Mouse (Mus musculus) limb, embryonic 13.5 days (tissue): ENCODE measurements at regions not wholly inside any gene's neighbourhood (a gene's known extent, or its start where the extent isn't known, plus 50 kb on each side); places are given as distances from the start of the nearest gene placed in this dataset.

Experiments
- ATAC-seq: fragments of 200-750 bp; cut with Nextera tagmentation; 2 replicates; pipeline ENCODE4 v1.8.0; 2017; ENCODE audit warnings: low read depth, moderate number of reproducible peaks, moderate TSS enrichment; ENCODE audit not compliant: low FRiP score
- H3K27ac ChIP-seq: fragments of 300-500 bp; sonication (generic); 2 replicates; pipeline ENCODE4 v1.5.1; 2015; ENCODE audit warnings: inconsistent platforms, mild to moderate bottlenecking, moderate library complexity
- H3K27me3 ChIP-seq: fragments of 300-500 bp; sonication (generic); 2 replicates; pipeline ENCODE4 v1.6.1; 2015; ENCODE audit warnings: mild to moderate bottlenecking, inconsistent platforms
- H3K36me3 ChIP-seq: fragments of 300-500 bp; sonication (generic); 2 replicates; pipeline ENCODE4 v1.6.1; 2015; ENCODE audit warnings: inconsistent platforms, mild to moderate bottlenecking, moderate library complexity
- H3K4me1 ChIP-seq: fragments of 300-500 bp; sonication (generic); 2 replicates; pipeline ENCODE4 v1.6.1; 2015; ENCODE audit warnings: inconsistent platforms
- H3K4me2 ChIP-seq: fragments of 300-500 bp; sonication (generic); replicated peaks from 2 replicates; pipeline ENCODE4 v1.6.1; 2015; ENCODE audit warnings: inconsistent platforms, mild to moderate bottlenecking, moderate library complexity
- H3K4me3 ChIP-seq: fragments of 300-500 bp; sonication (generic); 2 replicates; pipeline ENCODE4 v1.5.1; 2015; ENCODE audit warnings: moderate library complexity, mild to moderate bottlenecking, inconsistent platforms
- H3K9ac ChIP-seq: fragments of 300-500 bp; sonication (generic); 2 replicates; pipeline ENCODE4 v1.6.1; 2015; ENCODE audit warnings: mild to moderate bottlenecking, inconsistent platforms
- H3K9me3 ChIP-seq: fragments of 300-500 bp; sonication (generic); 2 replicates; pipeline ENCODE4 v1.6.1; 2016; ENCODE audit warnings: inconsistent platforms
- WGBS: fragments of 180-500 bp; shearing (Covaris S2); methylation state at CpG from one replicate; pipeline ENCODE4 v1.1.7; 2015; 5-methylcytosine and 5-hydroxymethylcytosine counted together

- no peaks in the 10 kb centered on the region for H3K27me3 ChIP-seq
- H3K4me2 ChIP-seq, result peak overlapping the region; percentile 80
- no peaks in the 10 kb centered on the region for H3K9me3 ChIP-seq
- peak overlapping the region; percentile 52 for H3K4me3 ChIP-seq
- H3K9ac ChIP-seq, result peak overlapping the region; percentile 71
- H3K27ac ChIP-seq, result peak overlapping the region; percentile 61
- H3K4me1 ChIP-seq, result peaks cover 10% of the 10 kb centered on the region
- ATAC-seq, result peak; percentile 93
- H3K36me3 ChIP-seq, result no peaks in the 10 kb centered on the region
- 4% methylated on average over 51 of the region's 51 CpGs for WGBS
Observed at GRCm38 (mm10) chr13:80962789-80963590, 79.8 kb downstream of the Arrdc3 start.

GRCm38 (mm10) chr13:80963591-80963940, 80.4 kb downstream of the Arrdc3 start:
- Histone ChIP-seq H3K27me3 (no peaks in the 10 kb centered on the region), H3K9me3 (no peaks in the 10 kb centered on the region), H3K4me1 (peaks cover 10% of the 10 kb centered on the region), H3K27ac (peak overlapping the region; percentile 61; the same call in 1 of the 2 replicates), H3K9ac (peak overlapping the region; percentile 71), H3K4me2 (peak overlapping the region; percentile 80), H3K36me3 (no peaks in the 10 kb centered on the region), H3K4me3 (peak overlapping the region; percentile 52)
- 70% methylated on average over 11 of the region's 11 CpGs for WGBS
- ATAC-seq, result no peak

- Histone ChIP-seq H3K9ac (no peak overlapping the region), H3K9me3 (no peaks in the 10 kb centered on the region), H3K27ac (no peak overlapping the region), H3K27me3 (no peaks in the 10 kb centered on the region), H3K4me2 (no peak overlapping the region), H3K4me1 (no peaks in the 10 kb centered on the region), H3K36me3 (no peaks in the 10 kb centered on the region), H3K4me3 (no peak overlapping the region)
- 75% methylated on average over 3 of the region's 3 CpGs for WGBS
- ATAC-seq, result no peak
Observed at GRCm38 (mm10) chr13:80971664-80972063, 88.5 kb downstream of the Arrdc3 start.

GRCm38 (mm10) chr13:80974424-80974823, 91.2 kb downstream of the Arrdc3 start:
- Histone ChIP-seq H3K36me3 (no peaks in the 10 kb centered on the region), H3K27ac (no peak overlapping the region), H3K9me3 (no peaks in the 10 kb centered on the region), H3K4me1 (no peaks in the 10 kb centered on the region), H3K27me3 (no peaks in the 10 kb centered on the region), H3K4me3 (no peak overlapping the region), H3K9ac (no peak overlapping the region), H3K4me2 (no peak overlapping the region)
- ATAC-seq, result no peak
- 45% methylated on average over 1 of the region's 1 CpGs for WGBS

GRCm38 (mm10) chr13:80977266-80977665, 94.1 kb downstream of the Arrdc3 start:
- no peaks in the 10 kb centered on the region for H3K9me3 ChIP-seq
- H3K27ac ChIP-seq, result no peak overlapping the region
- no peaks in the 10 kb centered on the region for H3K4me1 ChIP-seq
- ATAC-seq, result no peak
- H3K36me3 ChIP-seq, result no peaks in the 10 kb centered on the region
- no peaks in the 10 kb centered on the region for H3K27me3 ChIP-seq
- H3K9ac ChIP-seq, result no peak overlapping the region
- no peak overlapping the region for H3K4me3 ChIP-seq
- 80% methylated on average over 3 of the region's 3 CpGs for WGBS
- H3K4me2 ChIP-seq, result no peak overlapping the region

GRCm38 (mm10) chr13:80981201-80981600, 98.0 kb downstream of the Arrdc3 start:
- H3K4me2 ChIP-seq, result no peak overlapping the region
- no peaks in the 10 kb centered on the region for H3K36me3 ChIP-seq
- no peak overlapping the region for H3K4me3 ChIP-seq
- 81% methylated on average over 2 of the region's 2 CpGs for WGBS
- H3K9me3 ChIP-seq, result no peaks in the 10 kb centered on the region
- no peak for ATAC-seq
- H3K4me1 ChIP-seq, result no peaks in the 10 kb centered on the region
- H3K27me3 ChIP-seq, result no peaks in the 10 kb centered on the region
- H3K9ac ChIP-seq, result no peak overlapping the region
- no peak overlapping the region for H3K27ac ChIP-seq

GRCm38 (mm10) chr13:80986657-80987056, 103.5 kb downstream of the Arrdc3 start:
- H3K4me2 ChIP-seq, result no peak overlapping the region
- WGBS, result 62% methylated on average over 4 of the region's 4 CpGs
- H3K27me3 ChIP-seq, result no peaks in the 10 kb centered on the region
- no peak for ATAC-seq
- H3K4me3 ChIP-seq, result no peak overlapping the region
- no peaks in the 10 kb centered on the region for H3K4me1 ChIP-seq
- no peak overlapping the region for H3K27ac ChIP-seq
- H3K9ac ChIP-seq, result no peak overlapping the region
- no peaks in the 10 kb centered on the region for H3K9me3 ChIP-seq
- H3K36me3 ChIP-seq, result no peaks in the 10 kb centered on the region

GRCm38 (mm10) chr13:80989756-80990155, 106.6 kb downstream of the Arrdc3 start:
- ATAC-seq, result no peak
- H3K9ac ChIP-seq, result no peak overlapping the region
- no peaks in the 10 kb centered on the region for H3K27me3 ChIP-seq
- no peak overlapping the region for H3K4me3 ChIP-seq
- no peaks in the 10 kb centered on the region for H3K4me1 ChIP-seq
- no peak overlapping the region for H3K27ac ChIP-seq
- no peaks in the 10 kb centered on the region for H3K9me3 ChIP-seq
- WGBS, result 82% methylated on average over 5 of the region's 5 CpGs
- H3K36me3 ChIP-seq, result no peaks in the 10 kb centered on the region
- no peak overlapping the region for H3K4me2 ChIP-seq

- H3K4me1 ChIP-seq, result no peaks in the 10 kb centered on the region
- H3K9me3 ChIP-seq, result no peaks in the 10 kb centered on the region
- no peak overlapping the region for H3K4me2 ChIP-seq
- no peak overlapping the region for H3K4me3 ChIP-seq
- no peak overlapping the region for H3K27ac ChIP-seq
- WGBS, result 32% methylated on average over 2 of the region's 2 CpGs
- H3K9ac ChIP-seq, result no peak overlapping the region
- no peak for ATAC-seq
- no peaks in the 10 kb centered on the region for H3K27me3 ChIP-seq
- no peaks in the 10 kb centered on the region for H3K36me3 ChIP-seq
Observed at GRCm38 (mm10) chr13:80992342-80992741, 109.2 kb downstream of the Arrdc3 start.

GRCm38 (mm10) chr13:81008864-81009766, 125.9 kb downstream of the Arrdc3 start:
- H3K9me3 ChIP-seq, result no peaks in the 10 kb centered on the region
- H3K27me3 ChIP-seq, result no peaks in the 10 kb centered on the region
- no peaks in the 10 kb centered on the region for H3K36me3 ChIP-seq
- peak; percentile 74; the same call in 1 of the 2 replicates for ATAC-seq
- H3K4me3 ChIP-seq, result no peak overlapping the region
- H3K9ac ChIP-seq, result no peak overlapping the region
- 23% methylated on average over 5 of the region's 5 CpGs for WGBS
- H3K4me2 ChIP-seq, result no peak overlapping the region
- no peak overlapping the region for H3K27ac ChIP-seq
- peaks cover 12% of the 10 kb centered on the region for H3K4me1 ChIP-seq

GRCm38 (mm10) chr13:81013953-81014352, 130.8 kb downstream of the Arrdc3 start:
- Histone ChIP-seq H3K4me2 (no peak overlapping the region), H3K27ac (no peak overlapping the region), H3K27me3 (no peaks in the 10 kb centered on the region), H3K9me3 (no peaks in the 10 kb centered on the region), H3K9ac (no peak overlapping the region), H3K4me1 (peaks cover 6% of the 10 kb centered on the region), H3K4me3 (no peak overlapping the region), H3K36me3 (no peaks in the 10 kb centered on the region)
- ATAC-seq, result no peak
- 93% methylated on average over 1 of the region's 1 CpGs for WGBS

GRCm38 (mm10) chr13:81020106-81020747, 137.0 kb downstream of the Arrdc3 start:
- 78% methylated on average over 3 of the region's 3 CpGs for WGBS
- Histone ChIP-seq H3K9ac (no peak overlapping the region), H3K36me3 (no peaks in the 10 kb centered on the region), H3K4me2 (no peak overlapping the region), H3K27me3 (no peaks in the 10 kb centered on the region), H3K9me3 (no peaks in the 10 kb centered on the region), H3K27ac (no peak overlapping the region), H3K4me3 (no peak overlapping the region), H3K4me1 (no peaks in the 10 kb centered on the region)
- no peak for ATAC-seq
